Mouse (Mus musculus) spleen, embryonic (tissue): Measurements from ENCODE around the gene Dach2.
"Not testable (repeated sequence)": the region's sequence is repeated elsewhere in the genome, so short reads cannot be mapped to it uniquely, and the experiment has no call there.

ENCODE experiments used
- CTCF ChIA-PET: fragments of 350-600 bp; sonication (Branson Sonifier 250); formaldehyde crosslinking; loops from one replicate; lab custom pipeline; 2022; lab: Charles Lee

Gene Dach2

DNA sequence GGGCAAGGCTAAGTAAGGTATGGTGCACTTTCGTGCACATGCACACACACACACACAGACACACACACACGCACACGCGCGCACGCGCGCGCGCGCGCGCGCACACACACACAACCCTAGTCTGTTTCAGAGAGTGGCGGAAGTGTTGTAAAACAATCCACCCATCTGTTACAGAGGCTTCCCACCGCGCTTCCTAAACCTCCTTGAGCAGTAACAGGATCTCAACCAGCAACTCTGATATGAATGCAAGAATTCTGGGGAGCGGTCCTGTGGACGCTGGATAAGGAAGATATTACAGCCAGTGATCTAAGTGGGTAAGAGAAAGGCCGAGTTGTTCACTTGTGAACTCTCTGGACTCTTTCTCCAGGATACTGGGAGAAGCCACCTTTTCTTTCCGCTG lies at the start of gene Dach2:
TSS of gene Dach2 (plus strand) at position 107 of the 400 bp plus-strand sequence.
- CTCF ChIA-PET = interaction anchor here (0.9 kb wide), 1 partner anchor 246 kb away, joined by 5 read pairs; no protein-coding TSS in a partner anchor

DNA sequence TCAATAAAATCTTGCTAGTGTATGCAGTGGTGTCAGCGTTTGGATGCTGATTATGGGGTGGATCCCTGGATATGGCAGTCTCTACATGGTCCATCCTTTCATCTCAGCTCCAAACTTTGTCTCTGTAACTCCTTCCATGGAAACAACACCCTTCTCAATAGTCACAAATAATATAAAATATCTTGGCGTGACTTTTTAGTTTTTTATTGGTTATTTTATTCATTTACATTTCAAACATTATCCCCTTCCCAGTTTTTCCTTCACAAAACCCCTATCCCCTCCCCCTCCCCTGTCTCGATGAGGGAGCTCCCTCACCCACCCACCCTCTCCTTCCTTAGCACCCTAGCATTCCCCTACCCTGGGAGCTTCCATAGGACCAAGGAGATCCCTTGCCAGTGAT lies 44.9 kb upstream of the Dach2 start:
- CTCF ChIA-PET = not testable (repeated sequence)

DNA sequence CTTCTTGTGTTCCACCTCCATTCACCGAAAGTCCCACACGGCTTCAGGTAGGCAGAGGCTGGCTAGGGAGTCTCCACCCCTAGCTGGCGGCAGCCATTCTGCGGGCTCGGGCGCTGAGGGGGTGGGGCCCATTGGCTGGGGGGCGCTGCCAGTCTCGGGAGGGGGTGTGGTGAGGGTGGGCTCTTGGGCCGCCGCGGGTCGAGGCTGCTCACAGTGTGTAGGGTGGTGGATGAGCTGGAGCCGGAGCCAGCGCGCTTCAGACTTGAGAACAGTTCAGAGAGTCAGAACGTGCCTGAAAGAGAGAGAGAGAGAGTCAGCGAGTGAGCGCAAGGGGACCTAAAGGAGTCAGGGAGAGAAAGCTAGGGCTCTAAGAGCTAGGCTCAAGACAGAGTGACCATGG lies 721 bp downstream of the Dach2 start:
- CTCF ChIA-PET = interaction anchor here (0.9 kb wide), 1 partner anchor 247 kb away, joined by 5 read pairs; no protein-coding TSS in a partner anchor

DNA sequence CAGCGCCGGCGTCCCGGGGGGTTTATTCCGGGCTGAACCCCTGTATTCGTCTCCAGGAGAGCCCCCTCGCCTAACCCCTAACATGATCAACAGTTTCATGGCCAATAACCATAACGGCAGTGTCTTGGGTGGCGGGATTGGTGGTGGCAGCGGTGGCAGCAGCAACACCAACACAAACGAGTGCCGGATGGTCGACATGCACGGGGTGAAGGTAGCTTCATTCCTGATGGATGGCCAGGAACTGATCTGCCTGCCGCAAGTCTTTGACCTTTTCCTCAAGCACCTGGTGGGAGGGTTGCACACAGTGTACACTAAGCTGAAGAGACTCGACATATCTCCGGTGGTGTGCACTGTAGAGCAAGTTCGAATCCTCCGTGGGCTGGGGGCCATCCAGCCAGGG lies 1.2 kb downstream of the Dach2 start:
- CTCF ChIA-PET = no interaction called here

DNA sequence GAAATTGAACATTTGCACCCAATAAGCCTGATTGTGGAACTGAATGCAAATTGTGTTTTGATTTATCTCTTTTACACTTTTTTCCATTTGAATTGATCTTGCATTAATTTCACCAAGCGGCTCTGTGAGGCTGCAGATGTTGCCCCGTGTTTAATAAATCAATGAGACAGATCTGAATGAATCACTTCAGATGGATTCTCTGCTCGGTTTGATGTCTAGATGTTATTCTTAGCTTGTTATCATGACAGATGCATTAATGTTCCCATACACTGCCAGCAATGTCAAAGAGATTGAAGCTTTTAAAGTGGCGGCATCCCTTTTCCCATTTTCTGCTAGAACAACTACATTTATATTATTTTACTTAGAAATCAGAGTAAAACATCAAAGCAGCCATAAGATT lies 7.0 kb downstream of the Dach2 start:
- CTCF ChIA-PET = no interaction called here

DNA sequence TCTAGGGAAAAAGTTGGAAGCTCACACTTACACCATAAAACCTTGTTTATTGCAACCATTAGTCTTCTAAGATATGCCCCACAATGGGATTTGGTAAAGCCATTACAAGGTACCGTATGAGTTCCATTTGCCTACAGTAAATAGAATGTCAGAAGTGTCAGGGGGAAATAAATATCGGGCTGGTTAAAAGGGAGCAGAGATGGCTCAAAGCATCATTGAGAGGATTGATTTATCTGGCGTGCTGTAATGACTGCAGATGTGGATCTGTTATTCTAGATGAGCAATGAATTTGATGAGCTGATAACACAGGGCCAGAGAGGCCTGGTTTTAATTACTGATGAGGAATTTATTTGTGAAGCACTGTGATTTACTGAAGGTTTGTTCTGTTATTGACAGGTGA lies 40.8 kb downstream of the Dach2 start:
- CTCF ChIA-PET = no interaction called here

DNA sequence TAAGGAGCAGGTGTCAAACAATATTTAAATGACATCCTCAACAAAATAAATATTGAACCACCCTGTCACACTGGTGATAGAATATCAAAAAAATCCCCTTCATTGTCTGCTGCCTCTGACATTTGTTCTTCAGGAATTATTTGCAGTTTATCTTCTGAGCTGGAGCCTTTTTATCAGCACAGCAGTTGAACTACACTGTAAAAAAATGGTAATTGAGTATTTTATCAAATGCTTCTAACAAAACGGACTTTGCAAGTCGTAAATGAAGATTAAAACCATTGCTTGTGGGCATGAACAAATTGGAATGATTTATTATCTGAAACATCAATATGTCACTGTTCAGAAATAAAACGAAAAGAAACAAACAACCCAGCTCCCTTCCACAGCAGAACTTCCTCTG lies 97.1 kb downstream of the Dach2 start:
- CTCF ChIA-PET = no interaction called here

DNA sequence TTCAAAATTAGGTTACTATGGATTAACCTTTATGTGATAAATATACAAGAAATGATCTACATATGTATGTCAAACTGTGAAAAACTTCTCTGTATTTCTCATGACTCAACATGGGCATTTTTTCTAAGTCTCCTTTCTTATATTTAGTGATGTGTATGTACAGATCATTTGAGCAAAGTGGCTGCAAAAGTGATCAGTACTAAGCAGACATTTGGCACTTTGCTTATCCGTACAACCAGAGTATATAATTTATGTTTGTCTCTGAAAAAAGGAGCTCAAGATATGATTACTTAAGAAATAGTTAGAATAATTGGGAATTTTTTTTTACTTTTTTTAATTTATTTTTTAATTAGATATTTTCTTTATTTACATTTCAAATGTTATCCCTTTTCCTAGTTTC lies 111.4 kb downstream of the Dach2 start:
- CTCF ChIA-PET = no interaction called here

DNA sequence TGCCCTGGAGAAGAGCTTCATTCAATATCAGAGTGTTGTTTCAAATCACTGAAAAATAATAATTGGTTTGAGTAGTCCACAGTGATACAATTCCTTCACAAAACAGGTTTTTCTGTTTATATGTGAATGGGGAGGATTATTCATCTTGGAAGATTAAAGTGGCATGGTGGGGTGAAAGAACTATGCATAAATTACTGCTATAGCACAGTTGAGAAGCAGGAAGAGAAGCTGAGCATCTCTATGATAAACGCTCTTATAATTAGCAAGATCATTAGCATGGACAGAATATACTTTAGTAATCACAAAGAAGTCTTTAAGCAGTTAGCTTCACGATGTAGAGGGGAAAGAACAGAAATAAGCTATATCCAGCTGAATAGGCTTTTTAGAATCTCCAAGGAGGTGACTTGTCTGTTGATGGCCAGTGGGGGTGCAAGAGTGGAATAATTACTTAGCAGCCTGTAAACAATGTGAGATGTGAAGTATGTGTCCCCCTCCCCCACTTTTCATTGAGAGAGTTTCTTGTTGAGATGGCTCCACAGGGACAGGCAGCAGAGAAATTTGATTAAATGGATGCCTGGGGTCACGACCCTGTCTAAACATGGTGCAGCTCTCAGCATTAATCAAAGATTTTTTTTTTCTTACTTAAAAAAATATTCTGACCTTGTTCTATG lies 124.3 kb downstream of the Dach2 start:
- CTCF ChIA-PET = no interaction called here

DNA sequence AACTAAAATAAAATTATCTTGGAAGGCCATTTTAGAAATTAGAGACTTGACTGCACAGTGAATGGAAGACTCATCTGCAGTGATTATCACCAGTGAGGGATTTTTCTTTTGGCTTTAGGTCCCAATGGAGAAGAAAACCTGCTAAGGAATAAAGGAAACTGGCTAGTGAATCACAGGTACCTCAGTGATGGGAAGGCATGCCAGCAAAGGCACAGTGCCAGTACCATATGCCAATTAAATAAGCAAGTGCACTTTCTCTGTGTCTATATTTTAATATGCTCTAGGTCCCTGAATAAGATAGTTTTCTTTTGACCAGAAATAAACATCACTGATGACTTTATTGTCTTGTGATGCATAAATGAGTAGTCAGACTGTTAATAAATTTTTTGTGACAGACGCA lies 184.8 kb downstream of the Dach2 start:
- CTCF ChIA-PET = no interaction called here

DNA sequence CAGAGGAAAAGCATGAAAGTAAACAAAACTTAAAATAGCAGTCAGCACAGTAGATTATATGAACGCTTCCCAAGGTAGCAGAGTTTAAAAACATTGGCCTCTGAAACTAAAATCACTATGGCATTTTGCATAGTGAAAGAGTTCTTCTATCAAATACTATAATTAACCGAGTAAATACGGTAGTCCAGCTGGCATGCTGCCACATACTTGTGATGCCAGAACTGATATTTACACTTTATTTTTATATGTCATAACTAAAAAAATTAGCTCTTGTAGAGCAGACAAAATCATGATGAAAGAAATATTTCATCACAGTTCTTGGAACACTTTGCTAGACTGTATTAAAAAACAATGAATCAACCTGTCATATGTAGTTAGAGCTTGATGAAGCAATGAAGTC lies 247.8 kb downstream of the Dach2 start:
- CTCF ChIA-PET = no interaction called here

DNA sequence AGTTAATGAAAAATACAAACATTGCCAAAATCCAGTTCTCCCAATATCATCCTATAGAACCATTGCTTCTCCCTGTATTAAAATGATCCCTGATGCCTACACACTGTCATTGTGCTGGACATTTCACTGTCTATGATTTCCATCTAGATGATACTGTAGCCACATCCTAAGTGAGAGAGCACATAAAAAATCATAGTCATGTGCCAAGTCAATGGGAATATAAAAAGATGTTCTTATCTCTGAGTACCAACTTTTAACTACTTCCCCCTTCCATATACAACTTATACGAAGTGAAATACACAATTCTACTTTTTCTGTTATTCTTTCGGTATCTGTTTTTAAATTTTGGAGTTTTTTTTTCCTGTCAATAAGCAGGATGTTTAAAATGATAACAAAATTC lies 266.6 kb downstream of the Dach2 start:
- CTCF ChIA-PET = no interaction called here

DNA sequence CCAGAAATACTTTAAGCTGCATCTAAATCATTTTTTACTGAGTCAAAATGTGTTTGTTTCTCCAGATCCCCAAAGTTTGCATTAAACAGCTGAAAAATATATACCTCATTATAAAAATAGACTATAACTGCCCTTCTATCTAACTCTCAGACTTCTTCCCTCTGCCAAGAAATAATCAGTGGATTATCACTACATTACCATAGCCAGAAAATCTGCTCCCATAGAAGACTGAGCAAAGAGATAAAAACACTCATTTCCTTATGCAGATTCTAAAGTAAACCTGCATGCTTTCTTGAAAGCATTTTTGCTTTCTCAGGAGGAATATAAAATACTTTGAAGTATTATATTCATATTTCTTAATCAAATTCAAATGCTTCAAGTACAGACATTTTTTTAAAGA lies 368.8 kb downstream of the Dach2 start:
- CTCF ChIA-PET = no interaction called here

DNA sequence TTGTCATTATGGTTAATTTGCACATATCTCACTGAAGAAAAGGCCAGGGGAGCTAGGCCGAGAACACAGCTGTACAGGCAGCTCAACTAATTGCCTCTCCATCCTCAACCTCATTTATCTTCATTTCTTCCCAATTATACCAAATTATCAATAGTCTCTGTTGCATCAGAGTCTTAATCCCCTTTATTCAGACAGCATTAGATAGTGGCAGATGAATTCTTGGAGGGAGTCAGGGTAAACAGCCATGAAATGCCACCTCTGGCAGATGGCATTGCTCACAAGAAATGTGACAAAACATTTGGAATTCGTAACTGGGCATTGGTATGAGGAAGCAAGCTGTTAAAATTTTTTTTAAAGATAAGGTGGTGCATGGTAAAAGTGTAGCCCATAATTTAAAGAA lies 389.9 kb downstream of the Dach2 start:
- CTCF ChIA-PET = no interaction called here

DNA sequence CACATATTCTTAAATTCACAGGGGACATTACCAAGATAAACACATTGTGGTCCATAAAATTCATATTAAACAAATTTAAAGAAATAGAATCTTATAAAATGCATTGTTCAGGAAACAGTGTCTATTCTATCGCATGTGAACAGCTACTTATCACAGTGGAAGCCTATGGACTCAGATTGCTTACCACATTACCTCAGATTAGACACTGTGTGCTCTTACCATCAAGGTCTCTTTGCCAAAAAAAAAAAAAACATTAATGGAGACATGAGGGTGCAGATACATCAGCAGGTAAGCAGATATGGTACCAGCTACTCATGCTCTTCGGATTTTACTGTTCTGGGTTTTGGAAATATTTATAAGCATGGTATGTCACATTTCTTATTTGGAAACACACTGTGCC lies 415.1 kb downstream of the Dach2 start:
- CTCF ChIA-PET = no interaction called here

DNA sequence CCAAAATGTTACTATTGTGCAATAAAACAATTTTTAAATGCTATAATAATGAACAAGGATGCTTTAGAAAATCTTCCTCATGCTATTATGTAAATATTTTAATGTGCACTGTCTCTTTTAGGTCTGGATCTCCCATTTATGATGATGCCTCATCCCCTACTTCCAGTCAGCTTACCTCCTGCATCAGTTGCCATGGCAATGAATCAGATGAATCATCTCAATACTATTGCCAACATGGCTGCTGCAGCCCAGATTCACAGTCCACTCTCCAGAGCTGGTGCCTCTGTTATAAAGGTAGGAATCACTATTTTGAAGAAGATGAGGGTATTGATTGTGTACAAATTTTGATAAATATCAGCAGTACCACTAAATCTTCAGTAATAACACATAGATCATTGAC lies 426.8 kb downstream of the Dach2 start:
- CTCF ChIA-PET = no interaction called here

DNA sequence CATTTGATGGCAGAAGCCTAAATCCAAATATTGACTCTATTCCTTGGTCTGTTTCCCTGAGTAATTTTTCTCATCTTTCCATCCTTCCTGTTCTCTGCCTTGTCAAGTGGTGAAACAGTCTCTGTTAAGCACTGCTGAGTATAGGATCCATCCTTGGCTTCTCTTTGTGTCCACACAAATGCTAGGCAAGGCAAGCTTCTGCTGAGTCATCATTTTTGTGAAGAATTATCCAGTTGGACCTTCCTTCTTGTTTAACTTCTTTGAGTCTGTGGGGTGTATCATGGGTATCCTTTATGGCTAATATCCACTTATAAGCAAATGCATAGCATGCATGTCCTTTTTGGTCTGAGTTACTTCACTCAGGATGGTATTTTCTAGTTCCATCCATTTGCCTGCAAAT lies 449.8 kb downstream of the Dach2 start:
- CTCF ChIA-PET = no interaction called here

DNA sequence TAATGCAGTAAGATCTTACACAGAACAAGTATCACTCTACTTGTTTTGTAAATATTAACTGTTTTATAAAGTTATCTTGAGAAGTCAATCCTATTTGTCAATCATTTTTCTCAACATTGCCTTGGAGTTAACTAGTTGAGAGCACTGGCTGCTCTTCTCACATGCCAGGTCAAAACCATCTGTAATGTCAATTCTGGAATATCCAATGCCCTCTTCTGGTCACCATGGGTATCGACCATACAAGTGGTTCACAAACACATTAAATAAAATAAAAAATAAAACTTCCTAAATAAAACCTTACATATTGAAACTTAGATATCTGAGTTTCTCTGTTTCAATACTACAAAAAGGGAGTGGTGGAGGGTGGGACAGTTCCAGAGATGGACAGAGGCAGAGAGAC lies 495.0 kb downstream of the Dach2 start:
- CTCF ChIA-PET = no interaction called here

DNA sequence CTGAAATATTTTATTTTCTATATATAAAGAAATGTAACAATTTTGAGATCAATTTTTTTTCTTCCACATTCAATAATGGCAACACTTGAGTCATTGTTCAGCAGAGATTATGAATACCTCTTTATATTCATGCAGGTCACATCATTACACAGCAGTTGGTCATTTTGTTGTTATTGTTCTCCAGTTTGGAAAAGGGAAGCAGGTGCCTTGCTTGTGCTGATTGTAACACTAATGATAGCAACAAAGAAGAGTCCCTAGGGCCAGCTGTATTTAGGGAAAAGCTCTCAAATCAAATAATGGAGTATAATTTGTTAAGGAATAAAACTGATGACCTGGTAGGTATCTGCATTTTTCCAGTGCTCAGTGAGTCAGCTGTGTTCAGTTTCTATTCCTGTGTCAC lies 513.1 kb downstream of the Dach2 start:
- CTCF ChIA-PET = no interaction called here

DNA sequence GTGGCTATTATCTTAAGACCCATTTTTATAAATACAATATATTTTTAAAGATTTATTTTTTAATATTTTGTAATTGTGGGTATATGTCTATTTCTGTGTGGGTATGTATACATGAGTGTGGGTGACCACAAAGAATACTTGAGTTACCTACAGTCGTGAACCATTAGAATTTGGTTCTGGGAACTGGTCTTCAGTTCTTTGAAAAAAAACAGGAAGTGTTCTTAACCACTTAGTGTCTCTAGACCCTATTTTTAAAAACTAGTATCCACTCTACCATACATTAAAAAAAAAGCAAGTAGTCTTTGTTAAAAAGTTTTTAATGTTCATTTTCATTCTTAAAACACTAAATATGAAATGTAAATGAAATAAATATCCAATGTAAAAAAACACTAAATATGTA lies 529.5 kb downstream of the Dach2 start:
- CTCF ChIA-PET = no interaction called here

DNA sequence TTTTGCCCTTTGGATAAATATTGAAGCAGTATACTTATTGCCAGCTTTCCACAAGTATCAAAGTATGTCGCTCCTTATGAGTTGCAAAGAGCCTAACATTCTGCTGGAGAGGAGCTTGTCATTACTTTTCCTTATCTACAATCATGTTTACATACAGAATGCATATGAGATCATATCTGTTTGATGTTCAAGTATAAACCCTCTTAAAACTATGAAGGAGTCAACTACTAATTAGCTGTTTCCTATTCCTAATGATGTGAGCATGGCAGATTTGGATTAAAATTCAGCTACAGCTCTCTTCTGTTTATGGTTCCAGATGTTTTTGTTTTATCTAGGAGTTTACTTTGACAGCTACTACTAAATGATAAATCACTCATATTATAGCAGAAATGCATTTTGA lies 535.8 kb downstream of the Dach2 start:
- CTCF ChIA-PET = no interaction called here

DNA sequence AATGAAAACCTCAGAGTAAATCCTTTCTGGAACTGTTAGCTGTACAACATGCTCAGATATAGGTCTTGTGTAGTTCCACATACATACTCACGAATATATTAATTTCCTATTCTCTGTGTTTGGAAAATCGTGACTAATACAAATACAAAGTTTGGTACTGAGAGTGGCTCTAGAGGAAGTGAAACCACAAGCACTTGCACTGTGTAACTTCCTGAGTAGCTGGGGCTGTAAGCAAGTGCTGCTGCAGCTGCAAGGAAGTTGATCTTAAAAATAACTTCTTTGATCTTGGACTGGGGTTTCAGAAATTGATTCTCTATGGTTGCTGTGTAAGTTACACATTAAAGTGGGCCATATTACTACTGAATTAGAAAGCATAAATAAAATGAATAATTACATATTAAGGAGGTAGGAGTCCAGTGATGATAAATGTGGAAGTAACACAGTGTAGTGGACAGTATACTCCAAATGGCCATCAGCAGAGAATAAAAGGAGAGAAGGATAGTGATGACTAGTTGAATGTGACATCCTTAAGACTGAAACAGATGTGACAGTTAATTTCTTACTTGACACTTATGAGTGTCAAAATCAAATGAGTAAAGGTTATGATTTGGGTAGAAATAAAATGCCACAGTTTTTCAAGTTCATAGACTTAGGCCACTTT lies 570.7 kb downstream of the Dach2 start:
- CTCF ChIA-PET = no interaction called here
